Mouse (Mus musculus) embryonic stem cell, embryonic (primary cell): Measurements from ENCODE around the gene Mau2.

ENCODE experiments used
- CTCF ChIA-PET, 4 experiments: fragments of 300-600 bp in 2 of 4; fragments of 350-600 bp in 2 of 4; sonication (Branson Sonifier 250); formaldehyde crosslinking; loops; one replicate each; lab custom pipeline; 2022; ENCODE audit warnings: inconsistent platforms in 2 of 4; lab: Charles Lee
- POLR2A ChIA-PET, 4 experiments: fragments of 300-600 bp in 2 of 4; fragments of 350-600 bp in 2 of 4; sonication (Branson Sonifier 250); formaldehyde crosslinking; loops; one replicate each; lab custom pipeline; 2022; ENCODE audit warnings: antibody characterized with exemption in 4 of 4, inconsistent platforms in 1 of 4; lab: Charles Lee

Mau2 gene

GRCm38 (mm10) chr8:69973063-69973441, 69.5 kb downstream of the Mau2 start:
- CTCF ChIA-PET, result interaction anchor here in 1 of 4 experiments (0.6 to 1.4 kb wide), 3 partner anchors 29 to 670 kb away, joined by 5 to 8 read pairs (median 7); no protein-coding TSS in a partner anchor
- POLR2A ChIA-PET, result interaction anchor here in 3 of 4 experiments (0.6 to 8.7 kb wide), 32 partner anchors 7 to 318 kb away, joined by 3 to 123 read pairs (median 10); partner anchors contain the start of genes Gatad2a (in 3 of the 3), Atp13a1 (in 1 of the 3), Ndufa13 (in 1 of the 3) and Nr2c2ap (in 1 of the 3)

DNA sequence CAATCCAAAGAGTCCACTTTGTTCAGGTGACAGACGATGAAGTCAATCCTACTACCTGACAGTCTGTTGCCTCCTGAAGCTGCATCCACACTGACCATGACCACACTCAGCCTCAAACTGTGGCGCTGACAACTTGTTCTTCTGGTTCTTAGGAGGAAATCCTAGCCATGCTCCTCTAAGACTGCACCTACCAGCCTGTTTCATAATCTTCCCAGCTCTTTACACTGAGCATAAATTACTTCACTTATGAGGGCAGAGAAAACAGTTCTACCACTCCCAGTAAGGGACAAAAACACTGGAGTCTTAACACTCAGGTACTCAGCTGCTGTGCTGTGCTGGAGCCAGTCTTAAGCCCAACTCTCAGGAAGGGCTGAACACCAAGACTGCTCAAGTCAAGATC, 71.7 kb downstream of the Mau2 start:
- ChIA-PET POLR2A (interaction anchor here in 3 of 4 experiments (0.6 to 8.7 kb wide), 28 partner anchors 8 to 254 kb away, joined by 3 to 123 read pairs (median 8); partner anchors contain the start of gene Gatad2a (in 2 of the 3)), CTCF (interaction anchor here in 3 of 4 experiments (0.5 to 2.7 kb wide), 3 partner anchors 52 to 659 kb away, joined by 3 to 6 read pairs (median 5); no protein-coding TSS in a partner anchor)

DNA sequence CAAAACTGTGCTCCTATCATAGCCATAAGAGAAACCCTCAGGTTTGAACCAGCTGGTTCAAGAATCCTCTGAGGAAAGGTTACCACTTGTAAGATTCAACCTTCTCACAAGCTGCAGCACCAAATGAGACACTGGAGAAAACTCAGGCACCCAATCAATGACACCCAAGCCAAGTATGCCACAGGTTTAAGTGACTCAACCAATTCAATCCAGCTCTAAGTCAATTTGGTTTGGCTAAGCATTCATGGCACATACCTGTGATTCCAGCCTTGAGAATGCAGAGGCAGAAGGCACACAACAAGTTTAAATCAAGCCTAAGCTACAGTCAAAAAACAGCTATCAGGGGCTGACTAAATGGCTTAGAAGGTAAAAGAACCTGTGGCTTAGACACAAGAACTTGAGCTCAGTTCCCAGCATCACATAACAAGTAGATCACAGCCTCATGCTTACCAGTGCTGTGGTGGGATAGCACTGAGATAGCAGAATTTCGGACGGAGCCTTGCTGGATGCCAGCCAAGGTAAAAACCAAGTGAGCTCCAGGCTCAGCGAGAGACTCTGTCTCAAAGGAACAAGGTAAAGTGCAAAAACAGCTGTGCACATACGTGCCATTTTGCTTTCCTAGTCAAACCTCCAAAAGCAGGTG, 75.1 kb downstream of the Mau2 start:
- CTCF ChIA-PET, result interaction anchor here in 2 of 4 experiments (1.1 to 1.2 kb wide), 2 partner anchors 48 kb away, joined by 4 to 5 read pairs; no protein-coding TSS in a partner anchor
- POLR2A ChIA-PET, result interaction anchor here in 3 of 4 experiments (0.8 to 16.9 kb wide), 15 partner anchors 9 to 65 kb away, joined by 3 to 365 read pairs (median 5); partner anchors contain the start of genes Ndufa13 (in 1 of the 3) and Yjefn3 (in 1 of the 3)
